Mouse (Mus musculus) retina, adult 2 months (tissue): ENCODE data around the gene Lrrc8b.

ENCODE experiments used
- DNase-seq: peaks from one replicate; pipeline ENCODE4 v3.0.0-alpha.2; 2012; ENCODE audit warnings: low read depth, low spot score

The Lrrc8b gene

GRCm38 (mm10) chr5:105418851-105419250 is 3.3 kb downstream of the Lrrc8b start:
- no peak for DNase-seq

DNA sequence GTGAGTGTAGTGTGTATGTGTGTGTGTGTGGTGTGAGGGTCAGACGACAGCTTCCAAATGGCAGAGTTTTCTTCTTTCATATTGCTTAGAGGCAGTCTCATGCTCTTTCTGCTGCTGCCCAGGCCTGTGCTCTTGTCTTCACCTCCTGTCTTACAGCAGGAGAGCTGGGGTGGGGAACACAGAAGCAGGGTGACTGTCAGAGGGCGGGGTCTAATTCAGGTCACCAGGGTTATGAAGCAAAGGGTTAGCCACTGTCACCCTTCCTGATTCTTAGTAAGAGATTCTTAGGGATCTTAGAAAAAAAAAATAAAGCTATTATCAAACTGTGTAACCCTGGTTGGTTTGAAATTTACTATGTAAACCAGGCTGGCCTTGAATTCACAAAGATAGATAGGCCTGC is 10.0 kb downstream of the Lrrc8b start:
- DNase-seq: no peak

GRCm38 (mm10) chr5:105427326-105427725 is 11.8 kb downstream of the Lrrc8b start:
- no peak for DNase-seq

DNA sequence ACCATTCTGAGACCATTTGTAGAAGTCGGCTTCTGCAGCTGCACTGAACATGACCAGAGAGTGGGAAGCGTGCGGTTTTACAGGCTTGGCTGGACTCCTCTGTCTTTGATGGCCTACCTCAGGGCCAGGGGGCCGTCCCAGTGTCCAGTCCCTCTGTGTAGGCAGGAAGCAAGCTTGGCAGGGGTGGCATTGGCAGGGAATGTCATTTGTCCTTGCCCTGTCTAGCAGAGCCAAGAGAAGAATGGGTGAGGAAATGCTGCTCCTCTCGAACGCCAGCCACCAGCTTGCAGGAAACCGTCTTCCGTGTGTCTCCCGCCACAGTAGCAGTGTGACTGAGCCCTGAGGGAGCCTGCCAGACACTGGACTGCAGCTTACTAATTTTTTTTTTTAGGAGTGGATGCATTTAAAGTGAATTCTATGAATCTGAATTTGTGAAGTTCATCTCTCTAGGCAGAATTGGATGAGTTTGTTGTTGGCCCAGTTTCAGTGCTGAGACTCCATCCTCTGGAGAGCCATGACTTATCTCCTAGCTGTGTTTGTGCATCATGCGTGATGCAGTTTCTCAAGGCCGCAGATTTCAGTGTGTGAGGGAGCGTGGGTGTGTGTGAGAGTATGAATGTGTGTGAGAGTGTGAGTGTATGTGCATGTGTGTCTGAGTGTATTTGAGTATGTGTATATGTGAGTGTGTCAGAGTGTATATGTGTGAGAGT is 12.8 kb downstream of the Lrrc8b start:
- DNase-seq: no peak

DNA sequence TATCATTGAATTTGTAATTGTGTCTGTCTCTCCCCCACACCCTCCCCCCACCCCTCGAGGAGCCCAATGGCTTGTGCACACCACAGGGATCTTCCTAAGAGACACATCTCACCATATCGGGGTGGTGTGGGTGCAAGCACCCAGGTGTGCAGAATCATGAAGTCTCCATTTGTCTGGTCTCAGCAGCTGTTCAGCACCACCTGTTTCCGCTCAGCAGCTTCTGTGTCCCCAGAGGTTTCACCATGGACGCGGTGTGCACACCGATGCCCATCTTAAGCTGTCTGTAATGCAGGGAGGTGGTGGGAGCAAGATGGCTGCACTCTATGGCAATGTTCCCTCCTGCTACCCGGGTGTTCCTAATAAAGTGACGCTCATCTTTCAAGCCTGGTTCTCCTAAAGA is 14.6 kb downstream of the Lrrc8b start:
- no peak for DNase-seq

DNA sequence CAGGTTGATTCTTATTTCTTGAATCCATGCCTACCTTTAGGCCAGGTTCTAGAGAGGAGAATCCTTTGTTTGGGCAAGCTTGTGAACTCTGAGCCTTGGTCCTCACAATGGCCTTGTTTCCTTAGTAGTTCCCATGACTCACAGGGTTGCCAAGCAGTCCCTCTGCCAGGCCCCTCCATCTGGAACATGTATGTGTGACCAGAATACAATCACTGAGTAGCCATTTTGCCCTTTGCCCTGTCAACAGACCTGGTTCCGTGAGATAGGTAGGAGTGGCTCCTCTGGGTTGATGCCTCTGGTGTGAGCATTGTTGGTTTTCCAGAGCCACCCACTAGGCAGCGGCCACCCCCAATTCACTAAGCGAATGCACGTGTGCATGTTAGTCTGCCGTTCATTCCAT is 24.0 kb downstream of the Lrrc8b start:
- no peak for DNase-seq

GRCm38 (mm10) chr5:105440992-105441535 is 25.5 kb downstream of the Lrrc8b start:
- DNase-seq: peak; percentile 67

GRCm38 (mm10) chr5:105442212-105443000 is 26.8 kb downstream of the Lrrc8b start:
- DNase-seq: no peak

DNA sequence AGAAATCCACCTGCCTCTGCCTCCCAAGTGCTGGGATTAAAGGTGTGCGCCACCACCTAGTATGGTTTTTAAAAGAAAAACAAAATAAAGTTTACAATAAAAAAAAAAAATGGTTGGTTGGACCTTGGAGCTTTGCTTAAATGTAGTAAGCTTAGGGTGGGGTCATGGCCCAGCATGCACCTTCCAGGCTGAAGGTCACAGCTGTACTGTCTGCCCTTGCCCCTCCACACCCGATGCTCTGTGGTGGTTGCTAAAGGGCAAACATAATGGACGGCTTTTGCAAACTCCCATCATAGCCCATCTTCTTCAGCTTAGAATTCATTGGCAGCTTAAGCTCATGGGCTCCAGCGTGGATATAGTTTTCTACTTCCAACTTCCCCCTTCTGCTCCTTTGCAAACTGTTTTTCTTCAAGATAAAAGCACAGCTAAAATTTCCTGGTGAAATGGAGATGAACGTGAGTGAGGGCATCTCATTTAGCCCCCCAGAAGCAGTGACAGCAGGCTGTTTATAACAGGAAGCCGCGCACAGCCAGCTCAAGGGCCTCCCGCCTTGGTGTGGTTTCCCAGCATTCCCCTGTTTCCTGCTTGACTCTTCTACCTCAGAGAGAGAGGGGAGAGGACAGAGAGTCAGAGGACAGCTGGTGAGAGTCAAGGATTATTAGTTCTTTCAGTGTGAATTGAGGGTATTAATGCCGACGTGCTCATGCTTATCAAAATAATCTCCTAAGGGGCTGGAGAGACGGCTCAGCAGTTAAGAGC is 27.7 kb downstream of the Lrrc8b start:
- no peak for DNase-seq

DNA sequence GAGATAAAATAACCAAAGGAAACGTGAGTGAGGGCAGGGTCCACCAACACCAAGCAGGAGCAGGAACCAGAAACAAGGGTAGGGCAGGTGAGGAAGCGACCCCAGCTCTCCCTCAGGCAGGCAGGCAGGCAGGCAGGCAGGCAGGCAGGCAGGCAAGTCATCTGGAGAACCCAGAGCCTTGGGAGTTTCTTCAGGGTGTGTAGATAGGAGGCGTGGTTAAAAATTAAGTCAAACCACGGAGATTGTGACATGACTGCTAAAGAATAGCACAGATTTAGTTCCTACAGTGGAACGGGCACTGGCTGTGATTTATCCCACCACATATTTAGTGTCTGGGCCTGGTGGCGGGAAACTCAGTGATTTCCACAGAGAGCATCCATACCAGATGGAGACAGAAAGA is 30.1 kb downstream of the Lrrc8b start:
- DNase-seq: no peak

DNA sequence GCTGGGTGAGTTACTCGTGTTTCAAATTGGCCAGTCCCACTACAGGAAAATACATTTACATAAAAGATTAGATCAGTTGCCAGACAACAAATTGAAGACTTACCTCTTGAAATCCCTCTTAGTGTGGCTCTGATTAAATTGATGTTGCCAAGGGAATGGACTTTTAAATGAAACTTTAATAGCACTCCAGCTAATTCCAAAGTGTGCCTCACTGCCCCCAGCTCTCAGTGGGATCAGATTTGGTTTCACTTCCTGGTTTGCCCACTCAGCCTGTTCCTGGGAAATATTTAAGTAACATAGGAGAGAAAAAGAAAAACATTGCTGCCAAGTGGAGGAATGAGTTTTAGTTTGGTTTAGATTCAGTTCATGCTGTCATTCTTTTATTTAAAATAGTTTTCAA is 38.5 kb downstream of the Lrrc8b start:
- no peak for DNase-seq

- DNase-seq: no peak
These were observed 43.5 kb downstream of the Lrrc8b start for GRCm38 (mm10) chr5:105459077-105459476.

DNA sequence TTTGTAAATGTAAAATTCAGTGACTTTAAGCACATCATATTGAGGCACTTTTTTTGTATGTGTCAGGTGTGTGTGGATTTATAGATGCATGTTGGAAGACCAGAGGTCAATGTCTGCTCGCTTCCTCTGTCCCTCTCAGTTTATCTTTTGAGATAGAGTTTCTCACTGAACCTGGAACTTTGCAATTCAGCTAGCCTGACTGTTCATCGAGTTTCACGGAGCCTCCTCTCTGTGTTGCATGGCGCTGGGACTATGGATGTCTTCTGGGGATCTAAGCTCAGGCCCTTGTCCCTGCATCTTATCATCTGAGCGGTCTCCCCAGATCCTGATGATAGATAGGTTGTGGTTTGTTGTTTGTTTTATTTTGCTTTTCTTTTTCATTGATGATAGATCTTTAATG is 45.0 kb downstream of the Lrrc8b start:
- no peak for DNase-seq

DNA sequence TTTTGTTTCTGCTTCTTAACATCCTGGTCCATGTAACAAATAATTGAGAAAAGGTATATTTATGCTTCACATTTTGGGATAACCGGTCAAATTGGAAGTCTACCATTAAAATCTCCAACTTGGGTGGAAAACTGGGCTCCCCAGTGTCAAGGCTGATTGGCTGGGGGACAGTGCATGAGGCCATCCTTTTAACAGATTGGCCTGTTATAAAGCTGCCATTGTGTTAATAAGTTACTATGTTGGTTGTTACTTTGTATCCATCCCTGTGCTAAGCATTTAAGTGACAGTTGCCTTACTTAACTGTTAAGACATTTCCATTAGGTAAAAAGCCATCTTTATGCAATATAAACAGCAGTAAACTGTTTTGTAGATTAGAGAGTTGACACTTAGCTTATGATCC is 45.5 kb downstream of the Lrrc8b start:
- DNase-seq: no peak

- no peak for DNase-seq
These were observed 49.1 kb downstream of the Lrrc8b start for GRCm38 (mm10) chr5:105464671-105465070.

DNA sequence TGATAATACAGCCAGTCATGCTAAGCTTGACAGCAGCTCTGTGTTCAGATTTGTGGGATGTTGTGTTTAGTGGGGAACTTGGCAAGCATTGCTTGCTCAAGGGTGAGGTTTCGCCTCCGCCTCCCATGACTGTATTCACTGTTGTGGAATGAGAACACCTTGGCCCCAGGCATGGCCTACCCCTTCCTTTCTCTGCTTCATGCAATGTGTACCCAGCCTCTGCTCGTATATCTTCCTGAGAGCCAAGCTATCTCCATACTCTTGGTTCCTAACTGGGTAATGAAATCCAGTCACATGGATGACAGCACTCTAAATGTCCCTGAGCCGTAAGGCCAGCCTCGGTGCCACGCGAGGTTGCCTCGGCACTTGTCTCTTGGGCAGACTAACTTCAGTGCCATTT is 50.0 kb downstream of the Lrrc8b start:
- no peak for DNase-seq

DNA sequence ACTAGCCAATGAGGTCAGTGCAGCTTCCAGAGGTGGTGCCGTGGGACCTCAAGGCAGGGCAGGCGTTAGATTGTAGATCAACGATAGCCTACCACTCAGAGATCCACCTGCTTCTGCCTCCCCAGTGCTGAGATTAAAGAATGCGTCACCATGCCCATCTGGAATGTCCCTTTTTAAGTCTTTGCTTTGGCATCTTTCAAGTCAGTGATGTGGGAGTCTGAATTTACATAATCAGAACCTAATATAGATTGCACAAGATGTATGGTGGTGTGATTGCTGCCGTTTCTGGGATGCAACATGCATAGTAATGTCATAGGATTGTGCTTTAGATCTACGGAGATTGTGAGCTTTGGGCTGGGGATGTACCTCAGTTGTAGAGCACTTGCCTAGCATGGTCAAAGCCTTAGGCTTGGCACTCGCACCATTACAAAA is 50.9 kb downstream of the Lrrc8b start:
- no peak for DNase-seq

DNA sequence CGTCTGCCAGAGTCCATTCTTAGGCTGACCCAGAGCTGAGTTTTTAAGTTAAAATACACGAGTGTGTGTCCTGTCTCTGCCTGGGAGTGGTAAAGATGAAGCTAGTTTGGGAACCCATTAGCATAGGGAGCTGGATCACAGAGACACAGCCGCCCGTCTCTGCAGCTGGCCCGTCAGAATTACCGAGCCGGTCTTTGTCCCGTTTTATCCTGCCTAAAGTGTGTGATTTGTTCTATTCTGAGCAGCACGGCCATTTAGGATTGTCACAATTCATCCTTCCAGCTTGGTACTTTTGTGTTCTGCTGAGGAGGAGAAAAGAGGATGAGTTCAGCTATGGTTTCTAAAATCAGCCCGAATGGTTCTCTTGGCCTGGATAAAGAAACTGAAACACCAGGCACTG is 51.7 kb downstream of the Lrrc8b start:
- no peak for DNase-seq

DNA sequence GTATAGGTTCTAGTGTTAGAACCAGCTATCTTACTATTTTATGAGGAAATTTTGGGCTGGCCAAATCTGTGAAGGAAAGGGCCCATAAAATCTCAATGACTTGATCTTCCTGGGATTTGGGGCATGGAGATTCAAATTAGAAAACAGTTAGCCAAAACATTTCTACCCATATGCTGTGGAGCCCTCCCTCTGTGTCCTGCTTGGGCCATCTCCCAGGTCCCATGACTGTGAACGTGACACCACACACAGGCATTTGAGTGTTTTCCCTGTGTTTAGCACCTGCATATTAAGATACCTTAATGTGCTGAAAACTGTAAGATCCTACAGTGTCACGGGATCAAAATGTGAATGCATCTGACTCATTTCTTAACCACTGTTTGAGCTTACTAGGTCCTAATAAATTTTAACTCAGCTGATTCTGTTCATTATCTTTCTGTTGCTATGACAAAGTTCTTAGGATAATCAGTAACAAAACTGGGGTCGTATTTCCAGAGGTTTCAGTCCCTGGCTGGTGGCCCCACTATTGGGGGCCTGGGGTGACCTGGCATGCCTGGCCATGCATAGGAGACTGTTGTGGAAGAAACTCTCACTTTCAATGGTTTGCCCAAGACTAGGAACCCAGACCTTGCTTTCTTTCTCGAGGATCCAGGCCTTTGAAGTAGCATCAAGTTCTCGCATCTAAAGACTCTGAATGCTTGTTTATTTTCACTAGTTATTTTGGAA is 57.6 kb downstream of the Lrrc8b start:
- no peak for DNase-seq

DNA sequence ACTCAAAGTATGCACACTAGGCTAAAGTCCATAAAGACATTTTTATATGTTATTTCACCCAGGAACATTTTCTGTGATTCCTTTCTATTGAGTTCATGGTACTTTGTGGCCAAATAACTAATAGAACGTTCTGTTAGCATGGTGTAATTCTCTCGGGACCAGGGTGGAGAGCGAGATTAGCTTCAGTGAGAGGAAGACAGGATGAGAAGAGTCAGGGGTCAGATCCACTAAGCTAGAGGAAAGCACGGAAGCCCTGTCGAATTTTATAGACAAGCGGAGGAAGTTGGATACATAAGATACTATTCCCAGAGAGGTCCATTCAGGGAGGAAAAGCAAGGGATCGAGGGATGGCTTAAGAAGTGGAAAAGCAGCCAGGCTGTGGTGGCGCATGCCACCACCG is 62.0 kb downstream of the Lrrc8b start:
- no peak for DNase-seq

- no peak for DNase-seq
These were observed 64.1 kb downstream of the Lrrc8b start for GRCm38 (mm10) chr5:105479673-105480072.

DNA sequence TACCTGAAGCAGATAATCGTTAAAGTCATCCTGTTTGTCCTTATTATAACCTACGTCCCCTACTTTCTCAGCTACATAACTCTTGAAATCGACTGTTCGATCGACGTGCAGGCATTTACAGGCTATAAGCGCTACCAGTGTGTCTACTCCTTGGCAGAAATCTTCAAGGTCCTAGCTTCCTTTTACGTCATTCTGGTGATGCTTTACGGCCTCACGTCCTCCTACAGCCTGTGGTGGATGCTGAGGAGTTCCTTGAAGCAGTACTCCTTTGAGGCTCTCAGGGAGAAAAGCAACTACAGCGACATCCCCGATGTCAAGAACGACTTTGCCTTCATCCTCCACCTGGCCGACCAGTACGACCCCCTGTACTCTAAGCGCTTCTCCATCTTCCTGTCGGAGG is 65.0 kb downstream of the Lrrc8b start:
- no peak for DNase-seq
